Mouse (Mus musculus) forebrain, embryonic 12.5 days (tissue): ENCODE measurements at regions not wholly inside any gene's neighbourhood (a gene's known extent, or its start where the extent isn't known, plus 50 kb on each side); places are given as distances from the start of the nearest gene placed in this dataset.

Experiments
- ATAC-seq: fragments of 200-750 bp; cut with Nextera tagmentation; 2 replicates; pipeline ENCODE4 v1.8.0; 2017; ENCODE audit warnings: moderate TSS enrichment; ENCODE audit not compliant: low FRiP score
- H3K27ac ChIP-seq: fragments of 300-500 bp; sonication (generic); 2 replicates; pipeline ENCODE4 v1.5.1; 2016; ENCODE audit warnings: mild to moderate bottlenecking
- H3K27me3 ChIP-seq: fragments of 300-500 bp; sonication (generic); 2 replicates; pipeline ENCODE4 v1.6.1; 2016; ENCODE audit warnings: mild to moderate bottlenecking
- H3K36me3 ChIP-seq: fragments of 300-500 bp; sonication (generic); replicated peaks from 2 replicates; pipeline ENCODE4 v1.6.1; 2016; ENCODE audit warnings: mild to moderate bottlenecking
- H3K4me1 ChIP-seq: fragments of 300-500 bp; sonication (generic); 2 replicates; pipeline ENCODE4 v1.6.1; 2016
- H3K4me2 ChIP-seq: fragments of 300-500 bp; sonication (generic); 2 replicates; pipeline ENCODE4 v1.6.1; 2016; ENCODE audit warnings: mild to moderate bottlenecking, moderate library complexity
- H3K4me3 ChIP-seq: fragments of 300-500 bp; sonication (generic); replicated peaks from 2 replicates; pipeline ENCODE4 v1.5.1; 2016; ENCODE audit warnings: mild to moderate bottlenecking
- H3K9ac ChIP-seq: fragments of 300-500 bp; sonication (generic); 2 replicates; pipeline ENCODE4 v1.6.1; 2016; ENCODE audit warnings: mild to moderate bottlenecking
- H3K9me3 ChIP-seq: fragments of 300-500 bp; sonication (generic); 2 replicates; pipeline ENCODE4 v1.6.1; 2016
- WGBS: fragments of 180-500 bp; shearing (Covaris S2); methylation state at CpG from one replicate; pipeline ENCODE4 v1.1.7; 2016; 5-methylcytosine and 5-hydroxymethylcytosine counted together

DNA sequence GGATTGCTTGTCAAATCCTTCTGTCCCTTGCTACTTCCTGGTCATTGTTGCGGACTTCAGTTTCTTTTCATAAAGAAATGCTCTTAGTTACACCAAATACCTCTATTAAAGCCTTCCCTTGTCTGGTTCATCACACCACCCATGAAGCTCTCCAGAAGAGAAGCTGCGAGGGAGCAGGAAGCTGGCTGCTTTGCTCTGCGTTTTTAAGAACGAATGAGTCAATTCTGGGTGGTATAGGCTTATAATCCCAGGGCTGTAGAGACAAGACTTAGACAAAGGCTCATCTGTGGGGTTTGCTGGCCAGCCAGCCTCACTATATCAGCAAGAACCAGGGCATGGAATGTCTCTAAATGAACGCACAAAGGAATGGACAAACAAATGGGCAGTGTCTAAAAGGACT, 124.4 kb downstream of the Maf start:
- Histone ChIP-seq H3K4me1 (no peaks in the 10 kb centered on the region), H3K27me3 (no peaks in the 10 kb centered on the region), H3K36me3 (no peaks in the 10 kb centered on the region), H3K27ac (no peak overlapping the region), H3K9me3 (no peaks in the 10 kb centered on the region), H3K4me2 (no peak overlapping the region), H3K9ac (no peak overlapping the region), H3K4me3 (no peak overlapping the region)
- no peak for ATAC-seq
- WGBS, result 83% methylated on average over 5 of the region's 5 CpGs

GRCm38 (mm10) chr8:115581940-115582517, 125.6 kb downstream of the Maf start:
- Histone ChIP-seq H3K27ac (no peak overlapping the region), H3K36me3 (no peaks in the 10 kb centered on the region), H3K9me3 (no peaks in the 10 kb centered on the region), H3K4me2 (no peak overlapping the region), H3K9ac (no peak overlapping the region), H3K4me1 (no peaks in the 10 kb centered on the region), H3K27me3 (no peaks in the 10 kb centered on the region), H3K4me3 (no peak overlapping the region)
- ATAC-seq, result no peak
- 89% methylated on average over 6 of the region's 6 CpGs for WGBS

GRCm38 (mm10) chr8:115568394-115568793, 139.2 kb downstream of the Maf start:
- no peaks in the 10 kb centered on the region for H3K9me3 ChIP-seq
- whole genome bisulfite sequencing, result 86% methylated on average over 7 of the region's 7 CpGs
- H3K36me3 ChIP-seq, result no peaks in the 10 kb centered on the region
- H3K27me3 ChIP-seq, result no peaks in the 10 kb centered on the region
- H3K9ac ChIP-seq, result no peak overlapping the region
- no peak overlapping the region for H3K27ac ChIP-seq
- no peak overlapping the region for H3K4me3 ChIP-seq
- no peak for ATAC-seq
- no peak overlapping the region for H3K4me2 ChIP-seq
- H3K4me1 ChIP-seq, result no peaks in the 10 kb centered on the region

DNA sequence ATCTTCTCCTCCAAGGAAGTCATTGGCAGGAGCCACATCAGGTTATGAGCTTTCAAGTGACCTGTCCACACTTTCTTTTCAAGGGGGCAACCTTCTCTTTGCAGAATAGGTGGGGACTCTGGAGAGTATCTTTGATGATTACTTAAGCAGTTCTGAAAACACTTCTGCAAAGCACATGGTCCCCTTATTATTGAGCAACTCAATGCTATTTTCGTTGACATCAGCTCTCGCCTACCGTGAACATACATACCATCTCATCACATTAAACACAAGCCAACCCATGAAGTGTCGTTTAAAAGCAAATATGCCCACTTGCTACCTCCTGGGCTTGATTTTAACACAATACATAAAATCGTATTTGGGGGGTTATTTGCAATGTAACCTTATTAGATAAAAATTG, 141.8 kb downstream of the Maf start:
- 88% methylated on average over 5 of the region's 5 CpGs for WGBS
- Histone ChIP-seq H3K9ac (no peak overlapping the region), H3K27me3 (no peaks in the 10 kb centered on the region), H3K4me3 (no peak overlapping the region), H3K27ac (no peak overlapping the region), H3K36me3 (no peaks in the 10 kb centered on the region), H3K4me1 (no peaks in the 10 kb centered on the region), H3K4me2 (no peak overlapping the region), H3K9me3 (no peaks in the 10 kb centered on the region)
- ATAC-seq, result no peak

DNA sequence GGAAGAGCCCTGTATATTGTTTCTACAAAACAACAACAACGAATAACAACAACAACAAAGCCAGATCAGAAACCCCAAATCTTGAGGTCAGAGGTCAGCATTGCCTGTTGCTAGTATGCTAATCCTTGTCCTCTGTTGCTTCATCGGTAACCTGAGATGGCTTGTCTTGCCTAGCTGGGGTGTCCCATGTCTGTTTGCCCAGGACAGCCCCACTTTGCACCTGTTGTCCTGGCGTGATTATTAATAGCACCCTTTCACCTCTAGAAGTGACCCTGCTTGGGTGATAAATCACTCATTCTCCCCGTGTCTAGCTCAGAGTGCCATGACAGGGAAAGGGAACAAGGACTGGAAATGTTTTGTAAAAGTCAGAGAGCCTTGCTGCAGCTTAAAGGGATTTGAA, 145.2 kb downstream of the Maf start:
- H3K4me3 ChIP-seq, result no peak overlapping the region
- H3K9ac ChIP-seq, result no peak overlapping the region
- H3K4me1 ChIP-seq, result 0 out of 2 replicates have a peak, but pooled peaks cover 3% of the 10 kb centered on the region
- H3K4me2 ChIP-seq, result no peak overlapping the region
- no peak overlapping the region for H3K27ac ChIP-seq
- no peaks in the 10 kb centered on the region for H3K36me3 ChIP-seq
- WGBS, result 34% methylated on average over 4 of the region's 4 CpGs
- ATAC-seq, result no peak
- H3K27me3 ChIP-seq, result no peaks in the 10 kb centered on the region
- no peaks in the 10 kb centered on the region for H3K9me3 ChIP-seq

GRCm38 (mm10) chr8:115560985-115561916, 146.3 kb downstream of the Maf start:
- Histone ChIP-seq H3K27me3 (no peaks in the 10 kb centered on the region), H3K4me1 (0 out of 2 replicates have a peak, but pooled peaks cover 3% of the 10 kb centered on the region), H3K9me3 (no peaks in the 10 kb centered on the region), H3K27ac (no peak overlapping the region), H3K9ac (no peak overlapping the region), H3K4me3 (no peak overlapping the region), H3K36me3 (no peaks in the 10 kb centered on the region), H3K4me2 (no peak overlapping the region)
- 73% methylated on average over 18 of the region's 18 CpGs for WGBS
- ATAC-seq, result no peak

GRCm38 (mm10) chr8:115555452-115555851, 152.1 kb downstream of the Maf start:
- Histone ChIP-seq H3K9ac (no peak overlapping the region), H3K36me3 (no peaks in the 10 kb centered on the region), H3K4me3 (no peak overlapping the region), H3K4me1 (0 out of 2 replicates have a peak, but pooled peaks cover 3% of the 10 kb centered on the region), H3K9me3 (no peaks in the 10 kb centered on the region), H3K4me2 (no peak overlapping the region), H3K27me3 (peaks cover 5% of the 10 kb centered on the region; the same call in 1 of the 2 replicates), H3K27ac (no peak overlapping the region)
- no peak for ATAC-seq
- WGBS, result 89% methylated on average over 5 of the region's 5 CpGs

DNA sequence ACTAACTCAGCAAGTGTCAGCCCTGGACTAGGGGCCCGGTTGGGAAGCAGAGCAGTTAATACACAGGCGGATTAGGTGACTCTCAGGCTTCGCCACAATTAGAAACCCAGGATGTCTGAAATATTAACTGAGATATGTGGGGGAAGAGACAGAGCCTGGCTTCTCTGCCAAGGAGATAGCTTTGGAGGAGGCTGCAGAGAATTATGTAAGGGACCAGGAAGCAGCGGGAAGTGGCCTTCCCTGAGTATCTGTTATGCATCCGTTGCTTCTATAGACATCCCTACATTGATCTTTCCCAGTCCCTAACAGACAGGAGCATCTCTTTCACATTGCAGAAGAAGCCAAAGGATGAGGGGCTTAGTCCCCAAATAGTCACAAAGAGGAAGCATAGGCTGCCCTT, 153.4 kb downstream of the Maf start:
- 83% methylated on average over 5 of the region's 5 CpGs for WGBS
- Histone ChIP-seq H3K9ac (no peak overlapping the region), H3K9me3 (no peaks in the 10 kb centered on the region), H3K4me3 (no peak overlapping the region), H3K27me3 (peaks cover 5% of the 10 kb centered on the region; the same call in 1 of the 2 replicates), H3K4me2 (no peak overlapping the region), H3K36me3 (no peaks in the 10 kb centered on the region), H3K27ac (no peak overlapping the region), H3K4me1 (peaks cover 6% of the 10 kb centered on the region; the same call in 1 of the 2 replicates)
- no peak for ATAC-seq

DNA sequence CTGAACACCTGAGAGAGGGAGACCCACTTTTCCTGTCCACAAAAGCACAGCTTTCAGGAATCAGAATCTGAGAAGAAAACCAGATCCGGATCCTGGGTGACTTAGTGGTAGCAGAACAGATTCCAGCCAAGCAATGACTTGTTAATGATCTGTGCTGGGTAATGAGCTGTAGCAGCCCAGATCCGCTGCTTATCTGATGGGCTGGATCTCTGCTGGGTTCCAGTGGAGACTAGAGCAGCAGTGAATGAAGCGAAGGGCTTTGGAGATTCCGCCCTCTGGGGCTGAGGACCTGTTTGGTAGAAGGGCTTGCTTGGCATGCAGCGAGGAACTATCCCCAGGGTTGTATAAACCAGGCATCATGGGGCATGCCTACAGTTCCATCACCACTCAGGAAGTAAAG, 156.3 kb downstream of the Maf start:
- WGBS, result 67% methylated on average over 5 of the region's 5 CpGs
- no peaks in the 10 kb centered on the region for H3K36me3 ChIP-seq
- no peak overlapping the region for H3K4me2 ChIP-seq
- H3K9ac ChIP-seq, result no peak overlapping the region
- no peak overlapping the region for H3K4me3 ChIP-seq
- no peaks in the 10 kb centered on the region for H3K9me3 ChIP-seq
- H3K27ac ChIP-seq, result no peak overlapping the region
- H3K4me1 ChIP-seq, result peaks cover 10% of the 10 kb centered on the region
- no peak for ATAC-seq
- peaks cover 5% of the 10 kb centered on the region; the same call in 1 of the 2 replicates for H3K27me3 ChIP-seq

DNA sequence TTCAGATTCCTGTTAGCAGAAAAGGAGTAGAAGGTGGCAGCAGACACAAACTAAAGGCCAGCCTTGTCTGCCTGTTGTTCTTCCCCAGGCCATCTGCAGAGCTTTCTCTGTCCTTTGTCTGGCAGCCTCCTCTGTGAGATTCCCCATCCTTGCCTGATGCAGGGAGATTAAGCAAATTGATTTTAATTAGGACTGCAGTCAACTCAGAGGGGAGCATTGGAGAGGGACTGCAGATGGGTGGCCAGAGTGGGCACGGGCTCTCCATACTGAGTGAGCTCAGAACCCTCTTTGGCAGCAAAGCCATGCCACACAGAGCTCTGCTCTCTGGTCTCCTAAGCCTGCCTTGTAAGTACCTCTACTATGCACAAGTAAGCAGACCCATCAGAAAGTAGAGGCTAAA, 158.5 kb downstream of the Maf start:
- ATAC-seq, result no peak
- 9% methylated on average over 1 of the region's 1 CpGs for WGBS

GRCm38 (mm10) chr8:115544067-115544466, 163.5 kb downstream of the Maf start:
- H3K27me3 ChIP-seq, result no peaks in the 10 kb centered on the region
- ATAC-seq, result no peak
- 77% methylated on average over 6 of the region's 6 CpGs for WGBS

More for the DNA sequence above, 158.5 kb downstream of the Maf start:
- Histone ChIP-seq H3K9me3 (no peaks in the 10 kb centered on the region), H3K36me3 (no peaks in the 10 kb centered on the region), H3K27ac (no peak overlapping the region), H3K4me2 (no peak overlapping the region), H3K4me1 (peaks cover 10% of the 10 kb centered on the region), H3K9ac (no peak overlapping the region), H3K4me3 (no peak overlapping the region), H3K27me3 (no peaks in the 10 kb centered on the region)

GRCm38 (mm10) chr8:115542935-115543334, 164.7 kb downstream of the Maf start:
- 88% methylated on average over 3 of the region's 3 CpGs for WGBS

More at GRCm38 (mm10) chr8:115544067-115544466, 163.5 kb downstream of the Maf start:
- no peak overlapping the region for H3K4me2 ChIP-seq
- peaks cover 9% of the 10 kb centered on the region for H3K4me1 ChIP-seq
- no peak overlapping the region for H3K9ac ChIP-seq
- H3K36me3 ChIP-seq, result no peaks in the 10 kb centered on the region
- no peak overlapping the region for H3K4me3 ChIP-seq
- H3K27ac ChIP-seq, result no peak overlapping the region
- no peaks in the 10 kb centered on the region for H3K9me3 ChIP-seq

More at GRCm38 (mm10) chr8:115542935-115543334, 164.7 kb downstream of the Maf start:
- Histone ChIP-seq H3K4me3 (no peak overlapping the region), H3K36me3 (no peaks in the 10 kb centered on the region), H3K9me3 (no peaks in the 10 kb centered on the region), H3K4me1 (peaks cover 5% of the 10 kb centered on the region), H3K4me2 (no peak overlapping the region), H3K9ac (no peak overlapping the region), H3K27me3 (no peaks in the 10 kb centered on the region), H3K27ac (no peak overlapping the region)
- no peak for ATAC-seq
